Mouse (Mus musculus) yolk sac, embryonic 10.5 days (tissue): ENCODE data around the gene Grm4.
"Not testable (repeated sequence)": the region's sequence is repeated elsewhere in the genome, so short reads cannot be mapped to it uniquely, and the experiment has no call there.

Experiments
- DNase-seq: peaks from one replicate; pipeline ENCODE4 v3.0.0-alpha.2; 2017; ENCODE audit warnings: low spot score

Gene Grm4

DNA sequence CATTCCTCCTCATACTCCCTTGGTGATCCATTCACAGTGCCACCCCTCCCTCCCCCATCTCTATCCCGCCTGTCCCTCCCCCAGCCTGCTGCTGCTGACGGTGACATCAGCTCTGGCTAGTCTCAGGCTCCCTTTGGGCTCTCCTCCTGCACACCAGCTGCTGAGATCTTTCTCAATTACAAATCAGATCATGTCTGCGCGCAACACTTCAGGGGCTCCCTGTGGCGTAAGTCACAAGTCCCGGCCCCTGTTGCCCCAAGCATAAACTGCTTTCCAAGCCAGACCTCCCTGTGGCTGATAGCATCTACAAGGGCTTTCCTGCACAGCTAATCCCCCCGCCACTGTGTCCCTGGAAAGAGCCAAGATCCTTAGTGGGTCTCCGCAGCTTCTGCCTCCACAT is 128.3 kb downstream of the Grm4 start:
- no peak for DNase-seq

DNA sequence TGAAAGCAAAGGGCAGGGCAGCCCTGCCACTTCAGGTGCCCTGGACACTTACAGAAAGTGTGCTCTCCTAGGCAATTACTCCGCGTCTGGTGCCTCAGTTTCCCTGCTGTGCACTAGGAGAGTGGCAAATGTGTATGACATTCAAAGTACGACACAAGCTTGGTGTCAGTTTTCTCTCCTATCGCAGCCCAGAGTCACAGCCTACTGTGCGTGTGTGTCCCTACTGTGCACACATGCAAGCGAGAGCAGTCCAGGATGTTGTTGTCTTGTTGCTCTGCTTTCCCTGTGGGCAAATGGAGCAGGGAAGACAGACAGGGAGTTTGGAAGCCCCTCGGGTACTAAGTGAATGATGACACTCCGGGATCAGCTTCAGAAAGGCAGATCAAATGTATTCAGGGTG is 131.2 kb downstream of the Grm4 start:
- no peak for DNase-seq

DNA sequence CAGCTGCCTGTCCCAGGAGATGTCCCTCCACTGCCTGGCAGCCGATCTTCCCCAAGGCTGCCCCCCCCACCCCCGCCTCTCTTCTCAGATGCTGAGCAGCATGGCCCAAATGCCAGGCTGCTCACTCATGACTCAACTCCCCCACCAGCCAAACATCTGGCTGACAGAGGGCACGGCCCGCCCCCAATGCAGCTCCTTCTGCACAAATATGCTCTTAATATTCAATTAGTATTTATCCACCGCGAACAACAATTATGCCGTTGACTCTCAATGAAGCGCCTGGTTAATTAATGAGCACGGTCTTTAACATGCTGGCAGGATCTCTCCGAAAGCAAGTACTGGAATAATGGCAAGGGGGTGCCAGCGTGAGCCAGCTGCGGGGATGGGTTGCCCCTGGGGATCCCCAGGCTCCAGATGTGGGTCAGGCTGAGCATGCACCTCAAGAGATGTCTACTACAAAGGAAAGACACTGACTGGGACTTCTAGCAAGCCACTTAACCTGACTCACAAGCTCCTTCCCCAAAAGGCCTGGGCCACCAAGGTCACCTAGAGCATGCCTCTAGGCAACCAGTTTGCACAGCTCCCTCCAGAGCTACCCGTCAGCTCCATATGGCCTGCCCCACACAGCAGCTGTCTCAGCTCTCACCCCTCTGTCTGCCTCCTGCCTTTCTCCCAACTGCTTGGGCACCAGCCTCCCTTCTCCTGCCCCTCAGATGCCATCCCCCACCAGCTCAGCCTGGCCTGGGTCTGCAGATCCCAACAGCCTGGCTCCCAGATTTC is 131.8 kb downstream of the Grm4 start:
- no peak for DNase-seq

DNA sequence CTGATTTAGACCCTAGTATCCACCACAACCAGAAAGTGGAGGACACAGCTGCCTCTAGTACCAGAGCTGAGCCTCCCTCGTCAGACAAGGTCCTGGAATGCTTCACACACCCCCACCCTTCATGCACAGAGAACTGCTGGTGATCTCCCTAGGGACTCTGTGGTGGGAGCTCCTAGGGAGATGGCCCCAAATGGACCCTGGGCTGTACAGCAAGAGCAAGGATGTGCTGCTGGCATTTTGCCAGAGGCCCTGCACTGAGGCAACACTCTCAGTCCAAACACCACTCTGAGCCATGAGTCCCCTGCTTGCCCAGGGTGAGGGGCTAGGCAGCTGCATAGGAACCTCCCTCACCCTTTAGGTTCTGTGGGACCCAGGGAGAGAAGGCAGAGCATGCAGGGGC is 134.8 kb downstream of the Grm4 start:
- DNase-seq: no peak

DNA sequence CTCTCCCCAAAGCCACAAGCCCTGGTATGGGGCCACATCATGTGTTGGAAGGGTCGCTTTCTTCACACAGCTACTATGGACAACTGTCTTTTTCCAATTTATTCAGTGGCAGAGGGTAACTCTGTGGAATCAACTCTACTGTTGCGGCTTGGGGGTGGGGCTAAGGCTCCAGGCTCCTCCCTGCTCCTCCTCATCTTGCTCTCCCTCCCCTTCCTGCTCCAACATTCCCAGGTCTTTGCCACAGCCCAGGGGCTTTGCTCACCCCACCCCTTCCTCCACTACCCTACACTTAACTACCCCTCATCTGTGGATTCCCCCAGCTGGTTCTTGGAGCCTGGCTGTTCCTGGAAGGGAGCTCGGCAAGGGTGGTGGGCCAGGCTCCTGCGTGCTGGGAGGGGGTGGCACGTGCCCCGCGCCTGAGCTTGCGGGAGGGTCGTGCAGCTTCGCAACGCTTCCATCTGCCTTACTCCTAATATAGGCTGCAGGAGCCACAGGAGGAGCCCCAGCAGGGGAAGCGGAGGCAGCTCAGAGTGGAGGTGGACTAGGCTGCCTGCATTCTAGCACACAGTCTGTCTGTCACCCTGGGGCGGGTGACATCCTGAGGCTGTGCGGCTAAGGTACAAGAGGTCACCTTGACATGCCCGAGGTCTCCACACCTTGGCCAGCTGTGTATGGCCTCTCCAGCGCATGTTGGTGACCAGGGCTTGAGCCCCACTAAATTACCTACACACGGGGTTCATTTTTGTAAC is 135.5 kb downstream of the Grm4 start:
- no peak for DNase-seq

DNA sequence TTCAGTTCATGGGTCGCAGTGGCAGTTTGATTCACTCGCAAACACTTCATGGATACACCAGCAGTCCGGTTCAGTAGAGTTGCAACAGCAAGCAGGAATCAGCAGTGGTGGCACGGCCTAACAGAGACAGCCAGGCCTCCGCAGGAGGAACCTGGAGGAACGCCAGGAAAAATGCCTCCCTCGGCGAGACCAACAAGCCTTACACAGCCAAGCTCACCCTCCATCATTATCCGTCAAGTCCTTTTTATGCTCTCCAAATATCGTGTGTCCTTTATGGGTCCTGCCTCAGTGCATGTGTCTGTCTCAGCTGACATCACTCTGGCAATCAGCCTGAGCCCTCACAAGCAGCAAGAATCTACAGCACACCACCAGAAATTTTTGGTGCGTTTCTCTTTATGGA is 138.3 kb downstream of the Grm4 start:
- DNase-seq: no peak

DNA sequence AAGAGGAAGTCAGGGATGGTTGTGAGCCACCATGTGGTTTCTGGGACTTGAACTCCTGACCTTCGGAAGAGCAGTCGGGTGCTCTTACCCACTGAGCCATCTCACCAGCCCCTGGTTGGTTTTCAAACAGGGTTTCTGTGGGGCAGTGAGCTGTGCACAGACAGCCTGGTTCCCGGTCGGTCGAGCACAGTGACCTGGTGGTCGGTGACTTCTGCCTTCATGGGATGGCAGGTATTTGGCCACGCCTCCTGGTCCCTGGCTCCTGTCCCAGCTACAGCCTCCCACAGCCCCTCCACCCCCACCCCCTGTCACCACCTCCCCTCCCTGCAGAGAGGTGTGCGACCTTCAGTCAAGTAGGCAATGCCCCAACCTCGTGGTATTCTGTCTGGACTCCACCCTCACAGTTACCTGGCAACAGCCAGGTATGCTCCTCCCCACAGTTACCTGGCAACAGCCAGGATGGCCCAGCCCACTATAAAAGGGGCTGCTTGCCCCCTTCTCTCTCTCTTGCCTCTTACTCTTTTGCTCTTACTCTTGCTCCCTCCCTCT is 140.2 kb downstream of the Grm4 start:
- DNase-seq: not testable (repeated sequence)

DNA sequence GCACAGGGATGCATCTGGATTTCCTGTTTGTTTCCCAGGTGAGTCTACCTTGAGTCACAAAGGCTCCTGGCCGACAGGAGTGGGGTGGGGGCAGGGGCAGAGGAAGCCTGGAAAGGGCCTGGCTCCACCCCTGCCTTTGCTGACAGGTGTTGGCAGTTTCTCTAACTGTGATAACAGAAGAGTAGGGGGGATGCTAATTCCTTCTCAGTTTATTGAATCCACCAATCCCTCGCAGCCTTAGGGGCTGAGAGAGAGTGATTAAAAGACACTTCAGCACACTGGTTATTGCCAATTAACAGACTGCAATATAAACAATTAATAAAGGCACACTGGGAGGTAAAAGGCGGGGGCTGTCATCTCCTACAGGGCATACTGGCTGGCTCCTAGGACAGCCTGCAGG is 142.2 kb downstream of the Grm4 start:
- DNase-seq: no peak

DNA sequence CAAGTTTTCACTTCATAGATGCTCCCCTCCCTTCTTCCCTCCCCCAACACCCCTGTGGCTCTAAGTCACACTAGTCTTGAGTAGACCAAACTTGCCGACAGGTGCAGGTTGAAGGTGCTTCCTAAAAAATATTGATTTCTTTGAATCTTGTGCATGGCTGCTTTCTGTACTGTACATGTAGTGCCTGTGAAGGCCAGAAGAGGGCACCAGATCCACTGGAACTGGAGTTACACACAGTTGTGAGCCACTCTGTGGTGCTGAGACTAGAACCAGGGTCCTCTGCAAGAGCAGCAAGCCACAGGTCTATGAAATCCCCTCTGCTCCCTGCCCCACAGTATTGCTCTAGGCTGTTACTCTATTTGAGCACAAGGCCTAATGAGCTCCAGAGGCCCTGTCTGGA is 144.1 kb downstream of the Grm4 start:
- no peak for DNase-seq

DNA sequence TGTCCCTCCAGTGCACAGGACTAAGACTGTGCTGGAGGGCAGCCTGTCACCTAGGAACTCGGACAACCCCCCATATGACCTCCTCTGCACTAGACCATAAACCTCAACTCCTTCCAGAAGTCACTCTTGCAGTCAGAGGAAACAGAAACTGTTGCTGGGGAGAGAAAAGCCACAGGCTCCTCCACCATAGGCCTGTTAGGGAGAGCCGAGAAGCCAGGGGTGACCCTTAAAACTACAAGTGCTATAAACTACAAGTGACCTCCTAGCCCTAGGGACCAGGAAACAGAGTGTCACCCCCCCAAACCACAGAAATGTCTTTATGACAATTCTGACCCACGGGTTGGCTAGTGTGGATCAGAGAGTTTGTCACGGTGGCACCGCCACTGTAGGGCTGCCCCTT is 145.7 kb downstream of the Grm4 start:
- no peak for DNase-seq
